Mouse (Mus musculus) adrenal gland, adult 18-20 months (tissue): ENCODE results near the gene Ass1. TPM values are rescaled to one million over a fixed set of nuclear protein-coding genes. Genes with fewer than 3 reads are reported as not detected.
"Not testable (repeated sequence)": the region's sequence is repeated elsewhere in the genome, so short reads cannot be mapped to it uniquely, and the experiment has no call there.

Source experiments
- DNase-seq, 2 experiments: peaks; one replicate each; pipeline ENCODE4 v3.0.0; 2021 to 2022; ENCODE audit warnings: low spot score in 2 of 2
- total RNA-seq, 2 experiments: library from RNA; stranded (reverse); gene quantifications; 1 replicate in 1 of 2; 2 replicates in 1 of 2; pipeline ENCODE4 v1.2.3; 2021

The Ass1 gene
- total RNA-seq, 2 experiments from 2014 or later, result 25.0 to 30.6 TPM

- peak in 1 of 2 experiments; percentile 23 for DNase-seq
Measured at GRCm38 (mm10) chr2:31521800-31522335, 51.9 kb downstream of the Ass1 start.

GRCm38 (mm10) chr2:31524641-31525040 is 54.6 kb downstream of the Ass1 start:
- peak in 1 of 2 experiments; percentile 32 for DNase-seq

GRCm38 (mm10) chr2:31525778-31526177 is 55.8 kb downstream of the Ass1 start:
- no peak for DNase-seq

DNA sequence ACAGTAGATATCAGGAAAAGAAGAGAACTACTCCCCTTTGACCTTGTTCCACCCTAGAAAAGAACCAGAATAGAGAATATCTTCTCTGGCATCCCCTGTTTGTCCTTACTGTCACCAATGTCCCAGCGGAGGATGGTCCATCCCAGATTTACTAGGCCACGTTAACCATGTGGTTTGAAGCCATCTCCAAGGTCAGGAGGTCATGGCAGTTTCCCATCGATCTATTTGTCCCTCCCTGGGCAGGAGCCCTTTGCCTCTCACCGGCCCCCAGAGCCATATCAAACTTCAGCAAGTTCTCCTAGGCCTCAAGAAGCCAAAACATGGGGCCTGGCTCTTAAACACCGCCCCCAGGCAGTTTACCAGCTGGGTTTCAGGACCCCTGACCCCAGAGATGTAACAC is 60.2 kb downstream of the Ass1 start:
- DNase-seq, result no peak

DNA sequence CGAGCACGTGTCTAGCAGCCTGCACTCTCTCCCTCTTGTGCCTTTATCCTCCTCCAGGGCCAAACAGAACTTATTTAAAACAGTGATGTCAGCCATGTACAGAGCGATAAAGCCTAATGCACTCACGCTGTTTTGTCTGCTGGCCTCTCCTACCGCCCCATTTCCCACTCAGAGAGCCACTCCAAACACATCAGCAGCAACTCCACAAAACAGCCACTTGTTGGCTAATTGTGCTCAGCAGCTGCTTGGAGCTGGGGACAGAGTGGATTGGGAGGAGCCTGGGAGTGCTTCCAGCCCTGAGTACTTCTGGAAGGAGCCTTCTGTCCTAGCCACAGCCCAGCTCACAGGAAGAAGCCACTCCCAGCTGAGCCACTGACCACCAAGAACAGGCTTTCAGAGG is 67.0 kb downstream of the Ass1 start:
- DNase-seq, result no peak

- DNase-seq, result no peak
Measured at GRCm38 (mm10) chr2:31538745-31539144, 68.7 kb downstream of the Ass1 start.

DNA sequence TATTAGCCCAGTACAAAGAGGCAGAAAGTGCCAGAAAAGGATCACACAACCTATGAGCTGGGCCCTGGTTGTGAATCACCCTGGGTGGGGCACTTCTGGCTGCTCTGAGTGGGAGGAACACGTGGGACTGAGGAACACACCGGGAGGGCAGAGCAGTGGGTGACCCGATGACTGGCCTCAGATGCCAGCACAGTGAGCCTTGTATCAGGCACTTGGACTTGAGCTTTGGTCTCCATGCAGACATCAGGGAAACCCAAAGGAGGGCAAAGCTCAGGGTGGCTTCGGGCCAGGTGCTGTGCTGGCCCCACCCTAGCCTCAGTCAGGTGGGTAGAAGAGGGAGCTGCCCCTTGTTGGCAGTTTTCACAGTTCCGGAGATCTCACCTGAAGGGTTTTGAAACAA is 71.6 kb downstream of the Ass1 start:
- DNase-seq, result no peak

DNA sequence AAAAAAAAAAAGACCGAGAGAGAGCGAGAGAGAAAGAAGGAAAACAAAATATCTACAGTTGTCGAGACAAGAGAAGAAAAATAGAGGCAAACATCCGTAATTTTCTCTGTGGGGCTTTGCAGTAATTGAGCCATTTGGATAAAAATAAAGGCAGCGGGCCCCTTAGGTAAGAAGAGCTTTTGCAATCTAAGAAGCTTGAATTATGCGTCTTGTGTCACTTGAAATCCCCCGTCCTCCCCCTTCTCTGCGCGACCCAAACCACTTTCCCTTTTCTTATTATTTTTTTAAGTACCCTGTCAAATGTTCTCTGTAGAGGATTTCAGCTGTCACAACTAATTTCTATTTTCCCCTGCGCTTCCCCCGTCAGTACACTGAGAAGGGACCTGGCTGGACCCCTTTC is 77.7 kb downstream of the Ass1 start:
- DNase-seq, result no peak

DNA sequence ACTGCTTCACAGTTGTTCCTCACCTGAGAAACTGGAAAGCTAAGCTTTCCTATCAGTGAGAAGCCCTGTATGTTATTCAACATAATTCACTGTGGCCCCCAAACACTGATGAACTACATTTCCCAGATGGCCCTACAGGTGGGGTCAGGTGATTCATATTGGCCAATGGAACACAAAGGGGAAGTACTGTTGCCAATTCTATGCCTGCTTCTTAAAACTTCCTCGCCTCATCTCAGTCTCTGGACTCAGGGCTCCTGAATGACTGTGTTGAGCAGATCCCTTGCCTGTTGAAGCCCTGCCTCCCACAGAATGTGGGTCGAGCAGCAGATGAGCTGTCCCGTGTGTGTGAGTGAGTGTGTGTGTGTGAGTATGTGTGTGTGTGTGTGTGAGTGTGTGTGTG is 80.5 kb downstream of the Ass1 start:
- DNase-seq, result no peak

- not testable (repeated sequence) for DNase-seq
Measured at GRCm38 (mm10) chr2:31551351-31551750, 81.3 kb downstream of the Ass1 start.

- no peak for DNase-seq
Measured at GRCm38 (mm10) chr2:31551971-31552370, 82.0 kb downstream of the Ass1 start.

- DNase-seq, result no peak
Measured at GRCm38 (mm10) chr2:31554619-31555018, 84.6 kb downstream of the Ass1 start.

Other genes starting within 250 kb of the Ass1 start
- gene Ncs1, start 224.4 kb upstream of the Ass1 start, total RNA-seq, result 1 to 10 TPM; 4.2 to 5.8 TPM
- gene Hmcn2, start 155.8 kb upstream of the Ass1 start, total RNA-seq, result 1 to 10 TPM in 1 of 2 experiments, under 1 TPM in 1; 0.73 to 1.5 TPM
- 10 to 100 TPM; 37.2 to 46.5 TPM for gene Fubp3, start 102.4 kb downstream of the Ass1 start, total RNA-seq
- not detected for gene Prdm12, start 169.8 kb downstream of the Ass1 start, total RNA-seq
- gene Exosc2, start 200.5 kb downstream of the Ass1 start, total RNA-seq, result 10 to 100 TPM; 21.9 to 24.5 TPM
- 10 to 100 TPM; 43.6 to 59.5 TPM for gene Abl1, start 218.2 kb downstream of the Ass1 start, total RNA-seq